Mouse (Mus musculus) lung, postnatal 4 days (tissue): ENCODE data around the gene Colgalt2.

Experiments
- DNase-seq, 2 experiments: peaks; one replicate each; pipeline ENCODE4 v3.0.0; 2021

Colgalt2 gene

DNA sequence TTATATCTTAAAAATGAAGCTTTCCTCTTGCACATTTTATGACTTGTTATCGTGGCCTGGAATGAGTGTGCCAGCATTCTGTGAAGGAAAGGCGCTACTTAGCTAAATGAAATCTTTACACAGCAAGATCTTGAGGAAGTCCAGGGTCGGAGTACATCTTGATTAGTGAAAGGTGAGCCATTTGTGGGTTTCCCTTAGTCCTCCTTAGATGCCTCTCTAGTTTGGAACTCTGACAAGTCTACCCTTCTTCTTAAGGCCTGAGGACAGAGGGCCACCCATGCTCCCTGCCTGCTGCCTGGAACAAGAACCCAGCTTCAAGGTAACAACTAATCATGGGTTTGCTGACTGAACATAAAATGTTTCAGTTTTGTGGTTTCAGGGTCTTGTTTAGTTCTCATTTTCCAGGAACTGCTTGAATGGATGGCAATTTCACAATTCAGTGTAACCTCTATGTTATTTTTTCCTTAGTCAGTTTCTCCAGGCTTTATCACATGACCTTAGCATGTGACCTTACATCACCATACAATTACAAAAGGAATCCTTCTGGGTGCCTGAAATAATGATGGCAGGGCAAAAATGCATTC lies 140.8 kb downstream of the Colgalt2 start:
- DNase-seq, result no peak

DNA sequence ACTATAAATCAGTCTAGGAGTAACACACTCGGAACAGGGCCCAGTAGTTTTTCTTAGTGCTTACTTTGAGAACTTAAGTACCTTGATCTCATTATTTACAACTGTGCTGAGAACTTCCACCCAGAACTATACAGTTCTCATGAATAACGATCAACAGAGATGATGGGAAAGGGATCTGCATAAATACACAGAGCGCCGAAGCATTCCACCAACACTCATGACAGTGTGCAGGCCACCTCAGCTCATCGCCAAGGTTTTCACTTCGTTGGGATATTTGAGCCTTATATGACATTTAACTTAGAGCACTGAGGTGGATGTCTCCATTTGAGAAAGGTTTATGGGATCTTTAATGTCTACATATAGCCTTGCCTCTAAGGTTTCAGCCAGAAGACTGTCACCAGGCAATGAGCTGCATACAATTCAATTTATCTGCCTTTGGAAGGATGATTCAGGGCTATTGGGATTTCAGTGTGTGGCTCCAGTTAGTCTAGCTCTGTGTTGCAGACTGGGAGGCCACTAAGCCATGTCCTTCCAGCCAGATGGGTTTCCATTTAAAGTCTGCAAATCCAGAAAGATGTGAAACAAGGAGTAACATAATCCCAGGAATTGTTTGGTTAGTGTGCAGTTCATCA lies 143.2 kb downstream of the Colgalt2 start:
- DNase-seq, result no peak

DNA sequence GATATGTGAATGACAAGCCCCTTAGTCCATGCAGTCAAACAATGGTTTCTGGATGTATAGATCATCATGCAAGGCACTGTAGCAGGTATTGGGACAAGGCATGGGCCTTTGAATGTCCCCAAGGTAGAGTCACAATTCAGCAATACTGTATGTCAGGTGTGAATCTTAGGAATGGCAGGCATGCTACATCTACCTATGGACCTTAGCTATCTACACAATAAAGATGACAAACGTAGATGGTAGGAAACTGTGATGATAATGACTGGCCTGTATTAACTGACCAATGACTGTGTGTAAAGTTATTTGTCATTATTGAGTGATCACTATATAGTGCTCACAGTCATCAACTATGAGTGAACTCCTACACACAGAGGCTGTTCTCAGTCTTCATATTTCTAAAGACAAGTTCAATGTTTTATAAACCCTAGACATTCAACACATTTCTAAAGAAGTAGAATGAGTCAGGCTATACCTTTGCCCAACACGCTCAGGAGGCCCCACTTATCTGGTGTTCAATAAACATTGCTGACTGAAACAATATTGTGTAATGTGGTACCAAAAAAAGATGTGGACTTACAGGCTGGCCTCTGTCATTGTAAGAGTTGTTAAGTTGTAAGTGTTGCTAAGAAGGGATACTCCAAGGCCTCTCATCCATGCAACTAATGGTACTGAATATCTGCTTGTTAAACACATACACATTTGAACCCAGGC lies 144.0 kb downstream of the Colgalt2 start:
- no peak for DNase-seq

DNA sequence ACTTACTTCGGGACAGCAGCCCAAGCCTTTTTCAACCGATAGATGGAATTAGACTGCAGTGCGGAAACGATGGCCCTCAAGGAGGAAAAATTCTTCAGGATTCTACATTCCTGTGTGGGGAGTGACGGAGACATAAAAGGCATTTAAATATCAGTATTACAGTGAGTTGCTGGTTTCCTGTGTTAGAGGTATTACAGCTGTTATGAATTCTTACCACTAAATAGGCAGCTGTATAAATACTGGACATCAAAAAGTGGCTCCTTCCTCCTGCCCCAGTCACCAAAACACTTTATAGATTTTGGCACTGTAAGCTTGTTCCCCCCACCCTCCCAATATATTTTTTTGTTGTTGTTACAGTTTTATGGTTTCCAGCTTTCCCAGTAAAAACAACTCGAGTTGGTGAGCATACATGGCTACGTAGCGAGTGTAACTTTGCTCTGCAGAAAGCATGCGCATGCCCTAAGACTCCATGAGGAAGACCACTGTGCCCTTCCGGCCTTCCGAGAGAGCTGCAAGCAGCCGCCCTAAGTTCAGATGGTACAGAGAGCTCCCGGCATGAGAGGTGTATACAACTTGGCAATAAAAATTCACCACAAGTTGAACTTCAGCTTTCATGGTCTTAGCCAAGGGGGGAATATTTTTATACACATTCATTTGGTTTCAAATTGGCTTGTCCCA lies 149.6 kb downstream of the Colgalt2 start:
- DNase-seq, result no peak

DNA sequence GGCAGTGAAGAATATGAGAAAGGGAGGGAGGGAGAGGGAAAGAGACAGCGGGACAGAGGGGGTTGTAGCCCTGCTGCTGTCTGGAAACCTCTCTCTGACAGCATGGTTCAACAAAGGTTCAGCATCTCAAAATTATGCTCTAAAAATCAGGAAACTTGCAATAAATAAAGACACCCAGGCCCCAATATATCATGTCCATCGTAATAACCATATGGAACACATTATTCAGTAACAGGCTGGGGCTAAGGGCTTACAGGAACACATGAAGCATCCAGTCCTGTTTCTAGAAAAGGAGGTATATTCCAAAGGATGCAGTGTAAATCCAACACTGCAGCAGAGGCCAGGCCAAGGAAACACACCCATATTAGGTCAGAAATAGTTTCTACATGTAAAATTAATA lies 150.9 kb downstream of the Colgalt2 start:
- no peak for DNase-seq

DNA sequence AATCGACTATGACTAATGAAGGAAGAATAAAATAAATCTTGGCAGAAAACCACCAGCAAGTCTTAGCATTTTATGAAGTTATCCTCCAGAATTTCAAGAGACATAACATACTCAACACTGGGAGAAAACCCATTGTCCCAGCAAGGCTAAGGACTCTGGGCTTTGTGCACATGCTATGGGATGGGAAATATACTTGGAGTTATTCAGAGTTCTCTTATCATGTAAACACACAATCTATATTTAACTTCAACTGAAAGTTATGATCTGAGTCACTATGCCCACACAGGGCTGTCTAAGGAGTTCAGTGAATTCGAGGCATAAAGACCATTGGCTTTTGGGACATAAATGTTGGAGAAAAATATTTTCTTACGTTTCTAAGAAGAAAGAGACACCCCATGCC lies 151.3 kb downstream of the Colgalt2 start:
- no peak for DNase-seq

DNA sequence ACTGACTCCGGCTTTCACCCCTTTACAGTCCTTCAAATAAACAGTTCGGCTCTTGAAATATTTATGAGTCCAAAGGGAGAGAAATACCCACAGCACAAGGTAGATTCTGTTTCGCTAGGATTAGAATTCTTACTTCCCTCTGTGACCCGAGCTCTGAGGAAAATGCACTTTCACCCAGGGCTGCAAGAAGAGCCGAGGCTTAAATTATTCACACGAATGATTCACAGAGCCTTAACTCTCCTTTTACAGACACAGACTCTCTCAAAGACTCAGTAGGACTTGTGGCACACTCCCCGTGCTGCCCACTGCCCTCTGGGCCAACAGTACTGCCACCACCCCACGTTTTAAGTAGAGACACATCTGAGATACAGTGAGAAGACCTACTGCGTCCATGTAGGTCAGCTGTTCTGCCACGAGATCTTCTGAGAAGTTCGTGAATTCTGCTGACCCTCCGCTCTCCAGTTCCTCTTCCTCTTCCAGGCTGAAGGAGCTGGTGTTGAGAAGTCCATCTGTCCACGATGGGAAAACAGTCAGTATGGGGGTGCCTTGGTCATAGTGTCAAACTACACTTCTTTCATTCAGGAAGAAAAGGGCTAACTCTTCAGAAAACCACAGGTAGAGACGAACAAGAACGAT lies 154.4 kb downstream of the Colgalt2 start:
- DNase-seq, result no peak

DNA sequence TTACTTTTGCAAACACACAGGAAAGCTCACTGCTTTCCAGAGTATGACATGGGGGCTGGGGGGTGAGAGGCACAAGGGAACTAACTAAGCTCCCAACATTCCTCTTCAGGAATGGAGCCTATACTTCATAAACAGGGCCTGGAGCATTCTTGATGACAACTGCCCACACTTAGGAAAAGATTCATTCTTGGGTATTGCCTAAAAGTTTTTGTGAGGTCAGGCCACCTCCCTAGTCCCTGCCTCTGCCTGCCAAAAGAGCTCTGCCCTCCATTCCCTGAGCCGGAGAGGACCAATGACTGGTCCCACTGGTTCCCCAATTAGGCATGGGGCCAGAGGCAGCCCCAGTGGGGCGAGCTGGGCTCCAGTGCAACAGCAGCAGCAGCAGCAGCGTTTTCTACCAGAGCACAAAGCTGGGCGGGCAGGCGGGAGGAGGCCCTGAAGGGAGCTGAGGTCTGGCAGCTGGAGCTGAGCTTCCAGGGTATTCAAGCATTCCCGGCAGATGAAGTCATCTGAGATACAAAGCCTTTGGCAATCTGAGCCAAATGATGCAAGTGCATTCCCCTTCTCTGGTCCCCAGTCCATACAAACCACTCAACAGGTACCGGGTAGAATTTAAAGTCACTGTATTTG lies 156.4 kb downstream of the Colgalt2 start:
- peak; percentile 77 to 91 for DNase-seq

DNA sequence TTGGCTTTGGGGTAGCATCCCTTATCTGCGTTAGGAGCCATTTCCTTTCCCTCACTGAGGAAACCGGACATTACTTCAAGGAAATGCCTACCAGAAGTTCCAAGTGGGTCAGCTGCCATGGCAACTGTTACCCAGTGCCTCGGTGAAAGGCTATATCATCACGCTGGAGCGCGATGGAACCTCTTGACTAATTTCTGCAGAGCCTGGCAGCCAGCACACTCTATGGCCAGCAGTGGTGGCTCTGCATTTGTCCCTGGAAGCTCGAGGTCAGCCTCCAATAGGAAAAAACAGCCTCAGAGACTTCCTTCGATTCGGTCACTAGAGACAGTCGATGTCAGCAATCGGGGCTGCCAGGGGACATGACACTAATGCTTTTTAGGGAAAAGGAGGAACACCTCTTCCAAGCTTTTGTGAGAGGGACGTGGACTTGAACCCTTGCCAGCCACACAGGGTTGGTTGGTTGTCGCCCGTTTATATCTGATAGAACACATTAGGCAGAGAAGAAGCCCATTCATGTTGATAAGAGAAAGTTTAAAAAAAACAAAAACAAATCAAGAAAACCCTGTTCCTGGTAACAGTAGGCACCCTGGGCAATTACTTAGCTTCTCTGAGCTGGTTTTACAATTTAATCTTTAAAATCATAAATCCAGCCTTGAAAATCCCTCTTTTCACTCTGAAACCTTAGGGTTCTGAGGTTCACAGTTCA lies 157.1 kb downstream of the Colgalt2 start:
- peak in 1 of 2 experiments; percentile 61 for DNase-seq
